Mouse (Mus musculus) megakaryocyte, embryonic 14.5 days (primary cell): ENCODE measurements around the gene Ttll6.

Experiments
- FLI1 ChIP-seq: IDR thresholded peaks from 2 replicates; pipeline ENCODE4 v1.6.1; 2012; ENCODE audit warnings: low read length, inconsistent platforms, mixed read lengths
- GATA1 ChIP-seq: IDR thresholded peaks from 3 replicates; pipeline ENCODE4 v1.6.1; 2012; ENCODE audit warnings: mixed read lengths, low read length, inconsistent platforms, borderline replicate concordance

GRCm38 (mm10) chr11:96135847-96136246 is 2.3 kb downstream of the Ttll6 start:
- no peak for TF ChIP-seq GATA1
- no peak for TF ChIP-seq FLI1
